Mouse (Mus musculus) adrenal gland, postnatal 10 days (tissue): Measurements from ENCODE around the gene Alkbh5. TPM values are rescaled to one million over a fixed set of nuclear protein-coding genes. Genes with fewer than 3 reads are reported as not detected.

Experiments used
- DNase-seq: peaks from one replicate; pipeline ENCODE4 v3.0.0; 2021; ENCODE audit warnings: mixed read lengths
- long read RNA-seq, 2 experiments: library from polyadenylated mRNA; stranded (forward); transcript quantifications; one replicate each; pipeline ENCODE4 v2.0.0; 2021
- total RNA-seq, 2 experiments: library from RNA; stranded (reverse); gene quantifications; 2 replicates each; pipeline ENCODE4 v1.2.3; 2021

The Alkbh5 gene
- 10 to 100 TPM; 68.6 to 72.6 TPM for total RNA-seq
- long read RNA-seq, experiment 1, full-length matches to known transcripts: 52 of 64 reads
- long read RNA-seq, experiment 1, partial matches to known transcripts: 1 of 64 reads
- long read RNA-seq, experiment 1, other reads (novel, unspliced or antisense): 11 of 64 reads
- long read RNA-seq, experiment 2, full-length matches to known transcripts: 46 of 51 reads
- long read RNA-seq, experiment 2, partial matches to known transcripts: 1 of 51 reads
- long read RNA-seq, experiment 2, other reads (novel, unspliced or antisense): 4 of 51 reads

GRCm38 (mm10) chr11:60536180-60536858, at the start of gene Alkbh5:
TSS of gene Alkbh5 (plus strand) at chr11:60536381.
- peak; percentile 32 for DNase-seq

- no peak for DNase-seq
Observed at GRCm38 (mm10) chr11:60492726-60493125, 43.5 kb upstream of the Alkbh5 start.

- DNase-seq: no peak
Observed at GRCm38 (mm10) chr11:60495692-60496091, 40.5 kb upstream of the Alkbh5 start.

GRCm38 (mm10) chr11:60507281-60507680, 28.9 kb upstream of the Alkbh5 start:
- no peak for DNase-seq

- DNase-seq: no peak
Observed at GRCm38 (mm10) chr11:60508950-60509349, 27.2 kb upstream of the Alkbh5 start.

GRCm38 (mm10) chr11:60509500-60509899, 26.7 kb upstream of the Alkbh5 start:
- peak; percentile 29 for DNase-seq

- no peak for DNase-seq
Observed at GRCm38 (mm10) chr11:60511893-60512292, 24.3 kb upstream of the Alkbh5 start.

- DNase-seq: no peak
Observed at GRCm38 (mm10) chr11:60512520-60512919, 23.7 kb upstream of the Alkbh5 start.

- DNase-seq: no peak
Observed at GRCm38 (mm10) chr11:60514941-60515340, 21.2 kb upstream of the Alkbh5 start.

- no peak for DNase-seq
Observed at GRCm38 (mm10) chr11:60518305-60518704, 17.9 kb upstream of the Alkbh5 start.

- DNase-seq: peak; percentile 34
Observed at GRCm38 (mm10) chr11:60522027-60522426, 14.2 kb upstream of the Alkbh5 start.

- no peak for DNase-seq
Observed at GRCm38 (mm10) chr11:60522661-60523365, 13.4 kb upstream of the Alkbh5 start.

GRCm38 (mm10) chr11:60526461-60526860, 9.7 kb upstream of the Alkbh5 start:
- DNase-seq: peak; percentile 49

- peak; percentile 66 for DNase-seq
Observed at GRCm38 (mm10) chr11:60535676-60536075, 505 bp upstream of the Alkbh5 start.

- DNase-seq: peak; percentile 93
Observed at GRCm38 (mm10) chr11:60536859-60537467, 782 bp downstream of the Alkbh5 start.

GRCm38 (mm10) chr11:60537468-60538347, 1.5 kb downstream of the Alkbh5 start:
- DNase-seq: peak; percentile 96

- peak; percentile 54 for DNase-seq
Observed at GRCm38 (mm10) chr11:60538371-60539281, 2.4 kb downstream of the Alkbh5 start.

GRCm38 (mm10) chr11:60539540-60539939, 3.4 kb downstream of the Alkbh5 start:
- DNase-seq: no peak

- DNase-seq: peak; percentile 63
Observed at GRCm38 (mm10) chr11:60540002-60540610, 3.9 kb downstream of the Alkbh5 start.

- no peak for DNase-seq
Observed at GRCm38 (mm10) chr11:60540761-60541160, 4.6 kb downstream of the Alkbh5 start.
